Mouse (Mus musculus) liver, embryonic 14.5 days (tissue): ENCODE data around the gene Myo1b.

Source experiments
- CTCF ChIP-seq: IDR thresholded peaks from 2 replicates; pipeline ENCODE4 v1.5.1; 2016; ENCODE audit warnings: antibody characterized with exemption, low read depth, control low read depth
- EP300 ChIP-seq: IDR thresholded peaks from 2 replicates; pipeline ENCODE4 v1.6.1; 2016; ENCODE audit warnings: antibody characterized with exemption, low read depth

GRCm38 (mm10) chr1:51748306-51748705 lies 167.6 kb downstream of the Myo1b start:
- TF ChIP-seq CTCF, result no peak
- no peak for TF ChIP-seq EP300
